9 mouse cellular contexts compared by ENCODE assay signal in genomic region chr13:31821050-31821449, GRCm38 (mm10). TPM values are rescaled to one million over a fixed set of nuclear protein-coding genes. Genes with fewer than 3 reads are reported as not detected.
DNase-seq lines count a peak whose midpoint lies in the region; ATAC-seq and TF ChIP-seq lines count a peak whose summit lies in the region.
"Had no signal": no experiment of that assay in that cellular context is flagged by ENCODE, and none has a peak within 500 bp of the region (broad histone marks: within the 10 kb centered on the region; RNA-seq: fewer than 3 reads in every experiment).

No protein-coding gene starts in this region.

- H3K27ac ChIP-seq in gastrocnemius, adult 2 months = peak overlapping the region; percentile 61

- intact Hi-C loops in gastrocnemius, adult 2 months (cut with DNase I) = no loop called here

- H3K9me3 ChIP-seq in E14TG2a.4 (ENCODE audit: low read length) = peaks cover 6% of the 10 kb centered on the region

- H3K4me3 ChIP-seq in gastrocnemius, adult 2 months = peak overlapping the region; percentile 65
- H3K4me3 ChIP-seq in E14TG2a.4 (replicated peaks; ENCODE audit: low read length) = 0 out of 2 replicates have a peak overlapping the region, but pooled peaks have one; percentile 57
- H3K4me3 ChIP-seq: erythroblast, embryonic 14.5 days had no signal

- peaks cover 49% of the 10 kb centered on the region for H3K27me3 ChIP-seq in E14TG2a.4 (ENCODE audit: insufficient read depth, low read length)

- H3K4me1 ChIP-seq in E14TG2a.4 (replicated peaks; ENCODE audit: low read depth, low read length) = peaks cover 14% of the 10 kb centered on the region

- peak; percentile 39 to 40; a peak in 2 of 4 replicates for ATAC-seq in hematopoietic stem cell, adult 5-6 weeks (replicated peaks in 1 of 2; ENCODE audit: insufficient read depth in 1 of 2, low FRiP score in 2 of 2, low TSS enrichment in 1 of 2, low read depth in 1 of 2, poor library complexity in 2 of 2, severe bottlenecking in 2 of 2)
- 0 out of 2 replicates have a peak, but pooled peaks have one; percentile 8 for ATAC-seq in megakaryocyte-erythroid progenitor cell, adult 5-6 weeks (replicated peaks; ENCODE audit: low FRiP score, low TSS enrichment, poor library complexity, severe bottlenecking)

- DNase-seq in gastrocnemius, adult 2 months = no peak
- no peak for DNase-seq in gastrocnemius, adult 18-20 months (ENCODE audit: low spot score)
- DNase-seq in B cell, adult 2 months = no peak
- DNase-seq in cerebellum, postnatal 14 days = no peak
- no peak for DNase-seq in spleen, postnatal 14 days (ENCODE audit: low spot score in 2 of 2)

- H3K36me3 ChIP-seq in E14TG2a.4 (ENCODE audit: insufficient read depth, low read length) = no peaks in the 10 kb centered on the region

- TF ChIP-seq CTCF in gastrocnemius, adult 2 months (IDR thresholded peaks at IDR 0.05) = no peak
- no peak for TF ChIP-seq CTCF in E14TG2a.4 (conservative IDR thresholded peaks at IDR 0.05; ENCODE audit: low read length)

RNA-seq across cellular contexts. Expression of gene Foxc1, which starts 14.6 kb away (rescaled TPM):
- under 1 TPM; 0.73 to 0.74 TPM for total RNA-seq in gastrocnemius, adult 2 months (2021)
- total RNA-seq in gastrocnemius, adult 18-20 months (2021) = under 1 TPM; 0.75 to 0.88 TPM
- not detected in 2 replicates for total RNA-seq in hematopoietic stem cell, adult 5-6 weeks (2017)
- total RNA-seq in megakaryocyte-erythroid progenitor cell, adult 5-6 weeks (2014; fragmentation: Nextera tagmentation) = not detected in 2 replicates
- total RNA-seq in megakaryocyte-erythroid progenitor cell, adult 5-6 weeks (2017) = not detected in 2 replicates
